Mouse (Mus musculus): ENCODE measurements around the gene Rep15.

- no peak for TF ChIP-seq CTCF (IDR thresholded peaks at IDR 0.05; ENCODE audit: borderline replicate concordance, insufficient read depth, low read depth, low read length)
- no peak for TF ChIP-seq POLR2A (IDR thresholded peaks at IDR 0.05; ENCODE audit: borderline replicate concordance, insufficient read depth, low read length)
These were observed 23.1 kb downstream of the Rep15 start for GRCm38 (mm10) chr6:147055374-147055977.
